Mouse (Mus musculus) limb, embryonic 15.5 days (tissue): ENCODE results near the gene Prkch. TPM values are rescaled to one million over a fixed set of nuclear protein-coding genes. Genes with fewer than 3 reads are reported as not detected.

ENCODE experiments used
- ATAC-seq: fragments of 200-750 bp; cut with Nextera tagmentation; 2 replicates; pipeline ENCODE4 v1.8.0; 2017; ENCODE audit warnings: low read depth, moderate TSS enrichment; ENCODE audit not compliant: insufficient number of reproducible peaks, low FRiP score, low TSS enrichment
- H3K27ac ChIP-seq: fragments of 300-500 bp; sonication (generic); 2 replicates; pipeline ENCODE4 v1.5.1; 2015; ENCODE audit warnings: moderate library complexity, mild to moderate bottlenecking, inconsistent platforms
- H3K27me3 ChIP-seq: fragments of 300-500 bp; sonication (generic); 2 replicates; pipeline ENCODE4 v1.6.1; 2015; ENCODE audit warnings: inconsistent platforms
- H3K36me3 ChIP-seq: fragments of 300-500 bp; sonication (generic); 2 replicates; pipeline ENCODE4 v1.6.1; 2015; ENCODE audit warnings: inconsistent platforms
- H3K4me1 ChIP-seq: fragments of 300-500 bp; sonication (generic); 2 replicates; pipeline ENCODE4 v1.6.1; 2015; ENCODE audit warnings: inconsistent platforms
- H3K4me2 ChIP-seq: fragments of 300-500 bp; sonication (generic); 2 replicates; pipeline ENCODE4 v1.6.1; 2015; ENCODE audit warnings: mild to moderate bottlenecking, inconsistent platforms
- H3K4me3 ChIP-seq: fragments of 300-500 bp; sonication (generic); 2 replicates; pipeline ENCODE4 v1.5.1; 2015; ENCODE audit warnings: mild to moderate bottlenecking, inconsistent platforms
- H3K9ac ChIP-seq: fragments of 300-500 bp; sonication (generic); 2 replicates; pipeline ENCODE4 v1.6.1; 2015; ENCODE audit warnings: inconsistent platforms
- H3K9me3 ChIP-seq: fragments of 300-500 bp; sonication (generic); 2 replicates; pipeline ENCODE4 v1.6.1; 2016; ENCODE audit warnings: inconsistent platforms
- WGBS: fragments of 180-500 bp; shearing (Covaris S2); methylation state at CpG from one replicate; pipeline ENCODE4 v1.1.7; 2015; 5-methylcytosine and 5-hydroxymethylcytosine counted together
- polyA plus RNA-seq: library from polyadenylated mRNA; unstranded; fragments of >200 nt; fragmentation: Nextera tagmentation; extraction: Ambion mirVana; gene quantifications from 2 replicates; pipeline ENCODE4 v1.2.1, GENCODE M21; 2015

Gene Prkch
- polyA plus RNA-seq, 1 experiment from 2014 or later, result 18.2 TPM

GRCm38 (mm10) chr12:73814056-73814735 lies 229.6 kb downstream of the Prkch start:
- 83% methylated on average over 5 of the region's 5 CpGs for WGBS
- no peak overlapping the region for H3K4me2 ChIP-seq
- H3K4me1 ChIP-seq, result peaks cover 35% of the 10 kb centered on the region
- H3K9me3 ChIP-seq, result no peaks in the 10 kb centered on the region
- H3K4me3 ChIP-seq, result no peak overlapping the region
- H3K9ac ChIP-seq, result no peak overlapping the region
- no peaks in the 10 kb centered on the region for H3K36me3 ChIP-seq
- no peaks in the 10 kb centered on the region for H3K27me3 ChIP-seq
- ATAC-seq, result no peak
- no peak overlapping the region for H3K27ac ChIP-seq

- H3K27me3 ChIP-seq, result no peaks in the 10 kb centered on the region
- H3K4me1 ChIP-seq, result peaks cover 29% of the 10 kb centered on the region
- no peak overlapping the region for H3K9ac ChIP-seq
- ATAC-seq, result no peak
- H3K4me3 ChIP-seq, result no peak overlapping the region
- H3K9me3 ChIP-seq, result no peaks in the 10 kb centered on the region
- H3K4me2 ChIP-seq, result no peak overlapping the region
- WGBS, result 81% methylated on average over 2 of the region's 2 CpGs
- no peak overlapping the region for H3K27ac ChIP-seq
- H3K36me3 ChIP-seq, result no peaks in the 10 kb centered on the region
Measured at GRCm38 (mm10) chr12:73814897-73815296, 230.3 kb downstream of the Prkch start.

- no peaks in the 10 kb centered on the region for H3K27me3 ChIP-seq
- H3K4me2 ChIP-seq, result no peak overlapping the region
- WGBS, result 86% methylated on average over 4 of the region's 4 CpGs
- no peak overlapping the region for H3K9ac ChIP-seq
- H3K4me1 ChIP-seq, result peaks cover 23% of the 10 kb centered on the region
- no peak for ATAC-seq
- no peak overlapping the region for H3K4me3 ChIP-seq
- H3K27ac ChIP-seq, result no peak overlapping the region
- H3K36me3 ChIP-seq, result no peaks in the 10 kb centered on the region
- no peaks in the 10 kb centered on the region for H3K9me3 ChIP-seq
Measured at GRCm38 (mm10) chr12:73815463-73815862, 230.9 kb downstream of the Prkch start.

- peaks cover 19% of the 10 kb centered on the region for H3K4me1 ChIP-seq
- 74% methylated on average over 2 of the region's 2 CpGs for WGBS
- H3K9ac ChIP-seq, result no peak overlapping the region
- H3K4me2 ChIP-seq, result no peak overlapping the region
- no peak overlapping the region for H3K4me3 ChIP-seq
- H3K27ac ChIP-seq, result no peak overlapping the region
- no peaks in the 10 kb centered on the region for H3K27me3 ChIP-seq
- no peak for ATAC-seq
- H3K36me3 ChIP-seq, result no peaks in the 10 kb centered on the region
- H3K9me3 ChIP-seq, result no peaks in the 10 kb centered on the region
Measured at GRCm38 (mm10) chr12:73815892-73816291, 231.3 kb downstream of the Prkch start.

- H3K9ac ChIP-seq, result no peak overlapping the region
- no peaks in the 10 kb centered on the region for H3K36me3 ChIP-seq
- H3K4me1 ChIP-seq, result peaks cover 10% of the 10 kb centered on the region; the same call in 1 of the 2 replicates
- no peak overlapping the region for H3K4me2 ChIP-seq
- no peak overlapping the region for H3K4me3 ChIP-seq
- 75% methylated on average over 1 of the region's 1 CpGs for WGBS
- H3K27ac ChIP-seq, result no peak overlapping the region
- H3K27me3 ChIP-seq, result no peaks in the 10 kb centered on the region
- H3K9me3 ChIP-seq, result no peaks in the 10 kb centered on the region
- ATAC-seq, result no peak
Measured at GRCm38 (mm10) chr12:73816866-73817265, 232.3 kb downstream of the Prkch start.

- Histone ChIP-seq H3K9me3 (no peaks in the 10 kb centered on the region), H3K27me3 (no peaks in the 10 kb centered on the region), H3K4me3 (no peak overlapping the region), H3K4me1 (no peaks in the 10 kb centered on the region), H3K9ac (no peak overlapping the region), H3K4me2 (no peak overlapping the region), H3K36me3 (no peaks in the 10 kb centered on the region), H3K27ac (no peak overlapping the region)
- no peak for ATAC-seq
- WGBS, result 32% methylated on average over 1 of the region's 1 CpGs
Measured at GRCm38 (mm10) chr12:73818801-73819200, 234.2 kb downstream of the Prkch start.

- 88% methylated on average over 4 of the region's 4 CpGs for WGBS
Measured at GRCm38 (mm10) chr12:73821176-73821575, 236.6 kb downstream of the Prkch start.

GRCm38 (mm10) chr12:73822331-73822730 lies 237.7 kb downstream of the Prkch start:
- Histone ChIP-seq H3K9me3 (no peaks in the 10 kb centered on the region), H3K4me1 (0 out of 2 replicates have a peak, but pooled peaks cover 4% of the 10 kb centered on the region), H3K27ac (no peak overlapping the region), H3K36me3 (no peaks in the 10 kb centered on the region), H3K4me3 (no peak overlapping the region), H3K9ac (no peak overlapping the region), H3K27me3 (no peaks in the 10 kb centered on the region), H3K4me2 (no peak overlapping the region)
- no peak for ATAC-seq
- 85% methylated on average over 12 of the region's 12 CpGs for WGBS

More at GRCm38 (mm10) chr12:73821176-73821575, 236.6 kb downstream of the Prkch start:
- Histone ChIP-seq H3K27ac (no peak overlapping the region), H3K4me2 (no peak overlapping the region), H3K9me3 (no peaks in the 10 kb centered on the region), H3K4me3 (no peak overlapping the region), H3K36me3 (no peaks in the 10 kb centered on the region), H3K4me1 (0 out of 2 replicates have a peak, but pooled peaks cover 4% of the 10 kb centered on the region), H3K27me3 (no peaks in the 10 kb centered on the region), H3K9ac (no peak overlapping the region)
- no peak for ATAC-seq

GRCm38 (mm10) chr12:73824828-73825227 lies 240.2 kb downstream of the Prkch start:
- Histone ChIP-seq H3K4me3 (no peak overlapping the region), H3K9ac (no peak overlapping the region), H3K27me3 (no peaks in the 10 kb centered on the region), H3K4me1 (0 out of 2 replicates have a peak, but pooled peaks cover 4% of the 10 kb centered on the region), H3K9me3 (no peaks in the 10 kb centered on the region), H3K4me2 (no peak overlapping the region), H3K36me3 (no peaks in the 10 kb centered on the region), H3K27ac (no peak overlapping the region)
- WGBS, result 67% methylated on average over 1 of the region's 1 CpGs
- ATAC-seq, result no peak

Other genes with a start within 250 kb of the Prkch start
- 16.8 and 19.1 TPM in 2 replicates for gene Tmem30b, start 38.4 kb upstream of the Prkch start, polyA plus RNA-seq